Mouse (Mus musculus) cerebellum, adult 8-10 months (tissue): ENCODE measurements at regions not wholly inside any gene's neighbourhood (a gene's known extent, or its start where the extent isn't known, plus 50 kb on each side); places are given as distances from the start of the nearest gene placed in this dataset.

Experiments used
- DNase-seq: peaks from one replicate; pipeline ENCODE4 v3.0.0; 2022

GRCm38 (mm10) chr10:97282416-97282815 lies 197.0 kb upstream of the Dcn start:
- DNase-seq: no peak

DNA sequence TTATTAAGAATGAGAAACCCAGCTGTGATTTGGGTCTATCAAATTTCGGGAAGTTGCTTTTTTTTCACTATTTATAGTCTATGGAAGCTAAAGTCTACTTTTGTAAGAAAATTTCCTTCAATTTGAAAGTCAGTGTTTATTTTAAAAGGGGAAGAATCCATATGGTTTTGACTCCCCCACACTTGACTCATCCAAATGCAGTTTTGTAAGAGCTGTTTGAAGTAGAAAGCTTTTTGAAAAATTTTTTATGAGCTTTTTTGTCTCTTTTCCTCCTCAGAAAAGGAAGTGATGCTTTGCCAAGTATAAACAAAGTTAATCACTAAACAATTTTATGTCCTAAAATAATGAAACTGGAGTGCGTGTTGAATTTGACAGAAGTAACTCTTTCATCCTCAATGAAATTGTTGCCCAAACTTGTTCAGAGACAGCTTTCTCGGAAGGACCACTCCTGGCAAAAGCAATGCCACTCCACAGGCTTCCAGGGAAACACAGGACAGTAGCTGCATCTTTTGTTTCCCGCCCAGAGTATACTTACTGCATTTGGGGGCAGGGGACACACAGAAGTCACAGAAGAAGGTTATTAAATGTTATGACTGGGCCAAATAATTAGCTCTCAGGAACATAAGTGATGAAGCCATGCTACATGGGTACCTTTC lies 196.4 kb upstream of the Dcn start:
- DNase-seq: no peak

DNA sequence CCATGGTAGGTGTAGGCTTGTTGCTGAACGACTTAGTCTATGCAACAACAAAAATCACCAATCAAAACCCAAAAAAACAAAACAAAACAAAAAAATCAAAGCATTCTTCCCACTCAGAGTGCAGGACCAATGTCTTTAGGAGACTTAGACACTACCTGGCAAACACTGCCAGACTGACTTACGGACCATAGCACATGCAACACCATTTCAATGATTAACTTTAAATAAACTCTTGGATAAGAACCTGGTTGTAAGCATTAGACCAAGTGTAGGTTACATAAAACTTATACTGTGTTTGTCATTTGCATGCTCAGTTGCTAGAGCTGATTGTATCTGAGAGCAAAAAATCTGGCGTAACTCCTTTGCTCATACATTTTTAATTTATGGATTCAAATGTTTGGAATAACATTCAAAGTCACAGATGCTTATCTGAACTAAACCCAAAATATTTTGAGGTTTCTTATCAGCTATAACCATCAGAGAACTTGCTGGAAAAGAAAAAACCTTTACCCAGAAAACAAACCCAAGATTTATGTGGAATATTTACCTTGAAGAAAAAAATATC lies 174.5 kb upstream of the Dcn start:
- no peak for DNase-seq

DNA sequence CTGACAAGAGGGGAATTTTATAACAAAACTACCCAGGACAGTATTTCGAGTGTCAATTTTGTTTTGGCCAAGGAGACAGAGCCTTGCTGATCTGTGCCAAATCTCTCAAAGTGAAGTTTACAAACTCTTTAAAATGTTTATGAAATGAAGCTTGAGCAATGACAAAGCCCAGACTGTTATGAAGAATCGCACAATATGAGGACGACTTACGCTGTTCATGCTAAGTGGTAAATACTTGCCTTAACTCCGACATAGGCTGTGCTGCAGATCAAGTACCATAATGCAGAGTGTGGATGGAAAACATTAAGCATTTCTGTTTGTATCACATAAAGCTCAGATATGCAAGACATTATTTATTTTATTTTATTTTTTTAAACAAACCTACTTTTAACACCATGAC lies 169.8 kb upstream of the Dcn start:
- no peak for DNase-seq

DNA sequence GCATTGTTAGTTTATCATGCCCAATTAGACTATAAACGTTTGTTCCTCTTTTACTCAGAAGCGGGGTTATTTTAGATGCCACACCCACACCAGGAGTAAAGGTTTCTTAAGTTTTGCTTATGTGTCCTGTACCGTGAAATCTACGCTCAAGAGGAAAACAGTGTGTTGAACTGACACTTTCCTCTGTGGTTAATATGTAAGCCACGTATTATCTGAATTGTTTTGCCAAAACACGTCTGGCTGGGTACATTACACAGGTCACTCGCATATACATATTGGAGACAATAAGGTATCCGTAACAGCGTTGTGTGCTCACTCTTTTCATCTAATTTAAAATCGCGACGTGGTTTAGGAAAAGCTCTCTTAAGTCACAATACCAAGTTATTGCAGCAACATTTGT lies 166.9 kb upstream of the Dcn start:
- DNase-seq: no peak

DNA sequence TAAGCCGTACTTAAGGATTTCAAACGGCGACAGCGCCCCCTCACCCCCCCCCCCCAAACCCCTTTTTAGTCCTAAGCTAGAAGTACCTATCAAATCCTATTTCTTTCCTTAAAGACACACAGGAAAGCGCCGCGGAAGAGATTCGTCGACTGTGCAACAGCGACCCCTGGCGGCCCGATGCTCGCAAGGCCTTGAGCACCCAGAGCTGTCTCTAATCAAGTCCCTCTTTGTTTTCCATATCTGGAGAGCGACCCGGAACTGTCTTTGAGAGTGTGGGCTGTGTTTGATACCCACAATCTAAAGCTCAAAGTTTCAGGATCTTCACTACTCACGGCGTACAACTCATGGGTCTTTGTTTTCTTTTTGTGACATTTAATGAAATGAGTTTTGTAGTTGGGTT lies 166.4 kb upstream of the Dcn start:
- DNase-seq: peak; percentile 96

GRCm38 (mm10) chr10:97313407-97313901 lies 166.0 kb upstream of the Dcn start:
- DNase-seq: peak; percentile 93

- DNase-seq: no peak
These were observed 146.8 kb upstream of the Dcn start for GRCm38 (mm10) chr10:97332639-97333038.

DNA sequence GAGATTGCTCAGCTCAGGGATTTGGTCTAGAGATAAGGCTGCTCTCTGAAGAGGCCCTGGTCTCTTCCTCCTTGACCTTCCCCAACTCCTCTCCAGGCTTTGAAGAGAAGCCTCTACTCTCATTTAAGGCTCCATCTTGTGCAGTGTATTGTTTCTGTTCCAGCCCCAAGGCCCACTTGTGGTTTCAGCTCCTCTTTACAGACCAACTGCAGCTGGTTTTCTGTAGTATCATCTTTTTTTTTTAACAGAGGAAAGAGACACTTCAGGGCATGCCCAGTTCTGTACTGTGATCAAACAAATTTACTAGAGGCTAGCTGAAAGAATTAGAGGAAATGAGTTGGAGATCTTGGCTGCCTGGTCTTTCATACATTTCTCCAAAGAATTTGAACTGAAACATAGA lies 145.4 kb upstream of the Dcn start:
- no peak for DNase-seq

DNA sequence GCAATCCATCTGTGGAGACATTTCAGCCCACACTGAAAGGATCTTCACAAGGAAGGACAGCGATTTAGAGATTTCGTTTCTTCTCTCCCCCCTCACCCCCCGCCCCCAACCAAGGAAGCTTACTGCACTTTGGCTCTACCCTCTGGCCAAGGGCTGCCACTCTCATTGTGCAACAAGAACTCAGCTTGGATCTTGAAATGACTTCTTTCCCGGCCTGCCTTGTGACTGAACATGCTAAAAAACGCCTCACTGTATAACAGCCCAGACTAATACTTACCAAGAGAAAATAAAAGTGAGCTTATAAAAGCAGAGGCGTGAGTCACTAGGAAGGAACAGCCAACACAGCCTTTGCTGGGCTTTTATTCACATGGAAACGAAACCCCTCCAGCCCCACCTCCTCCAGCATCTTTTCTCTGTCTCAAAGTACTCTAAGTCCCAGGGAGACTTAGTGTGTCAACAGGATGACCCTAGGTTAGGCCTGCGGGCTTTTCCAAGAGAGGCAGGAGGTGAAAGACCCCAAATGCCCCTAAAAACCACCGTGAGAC lies 144.7 kb upstream of the Dcn start:
- DNase-seq: no peak

GRCm38 (mm10) chr10:97338033-97338692 lies 141.2 kb upstream of the Dcn start:
- no peak for DNase-seq

GRCm38 (mm10) chr10:97339866-97340706 lies 139.3 kb upstream of the Dcn start:
- no peak for DNase-seq

GRCm38 (mm10) chr10:97345347-97345746 lies 134.1 kb upstream of the Dcn start:
- peak; percentile 74 for DNase-seq

DNA sequence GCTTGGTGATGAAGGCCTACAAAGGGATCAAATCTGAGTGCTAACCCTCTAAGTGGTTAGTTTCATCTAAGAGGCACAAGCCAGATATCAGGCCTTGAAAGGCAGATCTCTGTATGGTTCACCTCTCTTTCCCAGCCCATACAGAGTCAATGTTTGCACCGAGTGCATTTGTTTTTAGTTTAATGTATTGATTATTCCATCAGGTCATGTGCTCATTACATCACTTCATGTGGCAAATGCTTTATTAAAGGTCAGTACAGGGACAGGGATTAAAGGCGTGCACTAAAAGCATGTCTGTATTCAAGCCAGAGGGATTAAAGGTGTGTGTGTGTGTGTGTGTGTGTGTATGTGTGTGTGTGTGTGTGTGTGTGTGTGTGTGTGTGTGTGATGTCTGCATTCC lies 132.5 kb upstream of the Dcn start:
- no peak for DNase-seq

DNA sequence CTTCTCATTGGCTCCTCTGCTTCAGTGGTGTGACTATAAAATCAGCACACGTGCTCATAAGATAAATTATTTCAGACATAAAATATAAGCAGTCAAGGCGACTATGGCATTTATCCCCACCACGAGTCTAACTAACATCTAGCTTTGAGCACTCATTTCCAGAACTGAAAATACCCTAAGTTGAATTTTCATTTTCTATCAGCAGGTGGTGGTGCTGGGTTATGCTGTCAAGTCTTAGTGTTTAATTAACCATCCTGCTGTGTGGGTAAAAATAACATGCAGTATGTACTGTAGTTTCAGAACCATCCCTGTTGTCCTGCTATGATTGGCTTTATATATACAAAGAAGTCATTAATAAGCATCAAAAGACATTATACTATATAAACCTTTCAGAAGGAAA lies 110.8 kb upstream of the Dcn start:
- DNase-seq: no peak

DNA sequence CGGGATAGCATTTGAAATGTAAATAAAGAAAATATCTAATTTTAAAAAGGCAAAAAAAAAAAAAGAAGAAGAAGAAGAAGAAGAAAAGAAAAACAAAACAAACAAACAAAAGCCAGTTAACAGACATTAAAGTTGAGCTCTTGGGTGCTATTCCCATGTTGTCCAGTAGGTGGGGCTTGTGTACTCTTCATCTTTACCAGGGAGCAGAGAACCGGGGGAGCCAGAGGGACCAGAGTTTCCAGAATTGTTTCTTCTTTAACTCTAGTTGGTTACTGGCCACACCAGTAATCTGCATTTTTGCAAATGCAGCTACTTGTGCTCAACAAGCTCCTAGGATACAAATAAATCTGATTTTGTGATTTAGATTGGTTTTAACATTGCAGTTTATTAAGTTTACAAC lies 103.6 kb upstream of the Dcn start:
- peak; percentile 51 for DNase-seq

- no peak for DNase-seq
These were observed 103.0 kb upstream of the Dcn start for GRCm38 (mm10) chr10:97376376-97376775.

DNA sequence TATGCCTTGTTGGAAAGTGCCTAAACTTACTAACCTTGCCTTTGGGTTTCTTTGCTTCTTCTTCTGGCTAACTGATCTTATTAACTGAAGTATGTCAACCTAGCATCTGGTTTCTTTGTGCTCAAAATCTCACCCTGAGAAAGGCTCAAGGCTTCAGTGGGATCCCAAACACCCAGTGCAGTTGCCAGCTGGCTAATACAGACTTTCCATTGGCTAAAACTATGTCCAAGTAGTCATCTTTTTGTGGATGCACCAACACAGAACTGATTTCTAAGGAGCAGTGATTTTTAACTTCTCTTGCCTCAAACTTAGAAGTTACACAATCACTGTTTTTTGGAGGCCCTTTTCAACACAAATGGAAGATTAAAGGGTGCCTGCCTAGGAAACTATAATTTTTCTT lies 97.8 kb upstream of the Dcn start:
- DNase-seq: no peak

DNA sequence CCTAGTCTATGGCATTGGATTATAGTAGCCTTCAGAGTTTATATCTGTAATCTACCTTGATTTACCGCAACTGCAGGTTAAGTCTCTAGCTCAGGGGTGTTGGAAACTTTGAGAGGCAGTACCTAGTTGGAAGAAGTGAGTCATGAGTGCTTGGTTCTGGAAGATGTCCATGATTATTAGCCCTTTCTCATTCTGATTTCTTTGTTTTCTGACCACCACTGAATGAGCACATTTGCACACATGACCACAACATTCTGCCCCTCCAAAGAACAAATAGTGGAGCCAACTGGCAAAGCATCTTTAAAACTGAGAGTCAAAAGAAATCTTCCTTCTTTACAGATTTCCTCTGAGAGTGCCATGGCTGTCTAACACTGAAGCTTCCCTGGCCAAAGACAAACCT lies 95.5 kb upstream of the Dcn start:
- no peak for DNase-seq

GRCm38 (mm10) chr10:97387196-97387876 lies 92.1 kb upstream of the Dcn start:
- no peak for DNase-seq

- DNase-seq: no peak
These were observed 89.5 kb upstream of the Dcn start for GRCm38 (mm10) chr10:97389647-97390590.
